Mouse (Mus musculus) C2C12 (cell line): ENCODE results near the gene Gm20388. TPM values are rescaled to one million over a fixed set of nuclear protein-coding genes. Genes with fewer than 3 reads are reported as not detected.

Experiments
- H3K27me3 ChIP-seq: one replicate; pipeline ENCODE4 v1.6.1; 2011; ENCODE audit not compliant: control insufficient read depth, insufficient read depth, insufficient read length
- H3K36me3 ChIP-seq: one replicate; pipeline ENCODE4 v1.6.1; 2011; ENCODE audit not compliant: control insufficient read depth, insufficient read depth
- H3K4me3 ChIP-seq: one replicate; pipeline ENCODE4 v1.5.1; 2011; ENCODE audit warnings: mild to moderate bottlenecking, control low read depth; ENCODE audit not compliant: poor library complexity, insufficient read depth, severe bottlenecking
- H3K79me2 ChIP-seq: one replicate; pipeline ENCODE4 v1.6.1; 2011; ENCODE audit not compliant: control insufficient read depth, insufficient read depth
- H3K79me3 ChIP-seq: one replicate; pipeline ENCODE4 v1.6.1; 2011; ENCODE audit warnings: low read depth, control low read depth
- H3ac ChIP-seq: one replicate; pipeline ENCODE3; 2011; ENCODE audit warnings: low read depth; ENCODE audit not compliant: control insufficient read depth, insufficient read length
- CEBPB ChIP-seq: IDR thresholded peaks from one replicate; pipeline ENCODE4 v1.6.1; 2011; ENCODE audit warnings: low read depth, mild to moderate bottlenecking, control low read depth, moderate library complexity
- CTCF ChIP-seq: IDR thresholded peaks from one replicate; pipeline ENCODE4 v1.5.1; 2011; ENCODE audit not compliant: control insufficient read depth, insufficient read depth, insufficient read length
- FOSL1 ChIP-seq: IDR thresholded peaks from one replicate; pipeline ENCODE4 v1.8.0; 2011; ENCODE audit warnings: mild to moderate bottlenecking, low read length; ENCODE audit not compliant: poor library complexity, insufficient read depth, severe bottlenecking
- MAX ChIP-seq: IDR thresholded peaks from one replicate; pipeline ENCODE4 v1.6.1; 2011; ENCODE audit warnings: mild to moderate bottlenecking, control low read depth
- MYOD1 ChIP-seq: IDR thresholded peaks from one replicate; pipeline ENCODE4 v1.6.1; 2011; ENCODE audit warnings: low read depth; ENCODE audit not compliant: control insufficient read depth, insufficient read length
- MYOG ChIP-seq: IDR thresholded peaks from one replicate; pipeline ENCODE4 v1.6.1; 2011; ENCODE audit not compliant: control insufficient read depth, insufficient read length; ENCODE audit errors: extremely low read depth
- USF1 ChIP-seq: IDR thresholded peaks from one replicate; pipeline ENCODE4 v1.6.1; 2011; ENCODE audit warnings: low read depth, mild to moderate bottlenecking, control low read depth, moderate library complexity
- polyA plus RNA-seq: library from polyadenylated mRNA; unstranded; fragments of >200 nt; fragmentation: generic; extraction: Trizol; gene quantifications from one replicate; pipeline ENCODE4 v1.2.1, GENCODE M21; 2012; ENCODE audit warnings: missing spikeins

The Gm20388 gene
- polyA plus RNA-seq, 1 experiment: 15.0 TPM

GRCm38 (mm10) chr8:120414216-120414615 lies 503.6 kb downstream of the Gm20388 start:
- no peak overlapping the region for H3K4me3 ChIP-seq

DNA sequence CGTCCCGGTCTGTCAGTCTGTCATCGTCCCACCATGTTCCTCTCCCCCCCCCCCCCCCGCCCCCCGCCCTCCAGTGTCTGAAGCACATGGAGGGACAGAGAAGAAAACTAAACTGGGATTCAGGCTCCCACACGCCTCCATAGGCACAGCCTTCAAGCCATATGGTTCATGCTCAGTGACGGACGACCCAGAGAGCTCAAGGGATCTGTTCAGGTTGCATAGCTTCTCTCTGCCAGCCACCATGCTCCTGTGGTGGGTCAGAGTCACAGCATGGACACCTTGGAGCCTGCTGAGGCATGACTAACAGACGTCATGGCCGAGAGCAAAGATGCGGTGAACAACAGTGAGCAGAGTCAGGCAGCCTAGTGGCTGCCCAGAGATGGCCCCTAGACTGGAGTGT lies 504.8 kb downstream of the Gm20388 start:
- H3K79me3 ChIP-seq: no peaks in the 10 kb centered on the region

More at GRCm38 (mm10) chr8:120414216-120414615, 503.6 kb downstream of the Gm20388 start:
- H3K36me3 ChIP-seq: no peaks in the 10 kb centered on the region
- TF ChIP-seq MYOG: no peak
- TF ChIP-seq MYOD1: no peak
- no peak for TF ChIP-seq MAX
- TF ChIP-seq CTCF: no peak
- TF ChIP-seq FOSL1: no peak
- TF ChIP-seq USF1: no peak
- no peak for TF ChIP-seq CEBPB
- no peak overlapping the region for H3ac ChIP-seq
- no peaks in the 10 kb centered on the region for H3K79me3 ChIP-seq
- H3K79me2 ChIP-seq: peaks cover 5% of the 10 kb centered on the region
- no peaks in the 10 kb centered on the region for H3K27me3 ChIP-seq

DNA sequence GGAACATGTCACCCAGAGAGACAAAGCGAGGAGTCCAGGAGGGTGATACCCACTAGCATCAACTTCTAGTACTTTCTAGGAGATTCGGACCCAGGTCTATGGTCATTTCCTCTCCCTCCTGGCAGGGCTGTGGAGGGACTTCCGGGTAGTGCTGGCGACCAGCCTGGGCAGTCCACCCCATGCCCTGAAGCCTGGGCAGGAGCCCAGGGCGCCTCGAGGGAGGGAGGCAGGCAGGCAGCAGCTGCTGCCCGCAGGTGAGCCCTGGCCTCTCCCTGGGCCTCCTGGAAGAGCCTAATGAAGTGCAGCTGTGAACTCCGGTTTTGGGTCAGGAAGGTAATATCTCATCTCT lies 505.5 kb downstream of the Gm20388 start:
- Histone ChIP-seq H3K4me3 (no peak overlapping the region), H3K27me3 (no peaks in the 10 kb centered on the region), H3ac (peak overlapping the region; percentile 34), H3K79me3 (no peaks in the 10 kb centered on the region), H3K79me2 (peaks cover 5% of the 10 kb centered on the region), H3K36me3 (no peaks in the 10 kb centered on the region)
- TF ChIP-seq CTCF (no peak), FOSL1 (no peak), MYOD1 (no peak), MYOG (no peak), CEBPB (no peak), USF1 (no peak), MAX (no peak)

More for the DNA sequence above, 504.8 kb downstream of the Gm20388 start:
- Histone ChIP-seq H3ac (no peak overlapping the region), H3K4me3 (no peak overlapping the region), H3K36me3 (no peaks in the 10 kb centered on the region), H3K79me2 (peaks cover 5% of the 10 kb centered on the region), H3K27me3 (no peaks in the 10 kb centered on the region)
- no peak for TF ChIP-seq CEBPB

DNA sequence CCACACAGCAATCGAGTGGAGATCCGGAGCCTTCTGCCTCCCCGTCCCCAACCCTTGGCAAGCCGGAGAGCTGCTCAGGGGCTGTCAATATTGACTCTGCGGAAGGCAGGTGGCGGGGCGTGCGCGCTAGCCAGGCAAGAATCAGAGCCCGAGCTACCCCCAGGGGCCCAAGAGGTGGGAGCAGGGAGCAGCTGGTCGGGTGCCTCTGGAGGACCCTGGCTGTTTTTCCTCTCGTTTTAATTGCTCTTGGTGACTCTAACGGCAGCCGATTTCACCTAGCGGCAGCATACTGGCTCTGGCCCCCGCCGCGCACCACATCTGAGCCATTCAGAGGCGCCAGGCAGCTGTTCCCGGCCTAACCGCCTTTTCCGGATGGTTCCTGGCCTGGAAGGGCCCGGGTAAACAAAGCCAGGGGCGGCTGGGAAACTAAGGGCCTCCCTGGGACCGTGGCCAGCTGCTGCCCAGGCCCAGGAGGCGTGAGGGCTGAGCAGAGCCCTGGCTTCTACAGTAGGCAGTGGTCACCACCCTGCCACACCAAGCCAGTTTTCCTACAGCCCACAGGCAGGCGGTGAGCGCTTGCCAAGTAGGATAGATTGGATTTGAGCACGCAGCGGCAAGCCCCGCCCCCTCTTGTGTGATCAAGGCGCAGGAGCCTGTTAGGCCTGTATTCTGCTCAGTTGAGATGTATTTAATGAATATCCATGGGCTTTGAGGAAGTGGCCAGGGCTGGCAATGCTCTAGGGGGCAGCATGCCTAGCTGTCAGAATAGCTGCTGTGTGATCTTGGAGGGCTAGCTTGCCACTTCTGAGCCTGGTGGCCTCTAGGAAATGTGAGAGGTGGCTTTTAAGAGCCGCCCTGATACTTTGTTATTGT lies 506.1 kb downstream of the Gm20388 start:
- H3ac ChIP-seq: peak overlapping the region; percentile 34
- TF ChIP-seq MYOD1 (peak; percentile 69), MYOG (no peak)
- H3K79me3 ChIP-seq: no peaks in the 10 kb centered on the region
- H3K4me3 ChIP-seq: no peak overlapping the region
- no peaks in the 10 kb centered on the region for H3K27me3 ChIP-seq
- peaks cover 5% of the 10 kb centered on the region for H3K79me2 ChIP-seq
- H3K36me3 ChIP-seq: no peaks in the 10 kb centered on the region

DNA sequence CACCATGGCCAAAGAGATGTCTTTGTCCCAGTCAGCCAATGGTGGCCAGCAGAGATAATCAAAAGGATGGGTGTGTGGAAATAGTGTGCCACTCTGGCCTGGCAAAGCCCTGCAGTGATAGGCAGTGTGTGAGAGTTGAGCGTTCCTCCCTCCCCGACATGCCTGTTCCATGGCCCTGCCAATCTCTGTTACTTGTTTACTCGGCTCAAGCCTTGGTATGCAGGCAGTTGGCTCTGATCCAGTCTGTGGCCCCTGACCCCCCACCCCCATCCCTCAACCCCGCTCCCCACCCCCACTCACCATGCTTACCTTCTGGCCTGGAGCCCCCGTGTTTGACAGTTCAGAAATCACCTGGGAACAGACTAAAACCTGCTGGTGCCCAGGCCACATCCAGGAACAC lies 507.5 kb downstream of the Gm20388 start:
- Histone ChIP-seq H3K36me3 (no peaks in the 10 kb centered on the region), H3K4me3 (no peak overlapping the region), H3ac (no peak overlapping the region), H3K27me3 (no peaks in the 10 kb centered on the region), H3K79me2 (peaks cover 5% of the 10 kb centered on the region), H3K79me3 (no peaks in the 10 kb centered on the region)
- TF ChIP-seq FOSL1: no peak
- no peak for TF ChIP-seq MAX
- no peak for TF ChIP-seq MYOG
- TF ChIP-seq CEBPB: no peak
- no peak for TF ChIP-seq USF1
- no peak for TF ChIP-seq MYOD1
- no peak for TF ChIP-seq CTCF

GRCm38 (mm10) chr8:120419675-120420074 lies 509.0 kb downstream of the Gm20388 start:
- TF ChIP-seq MAX: no peak
- no peak for TF ChIP-seq FOSL1
- TF ChIP-seq MYOG: no peak
- TF ChIP-seq MYOD1: no peak
- TF ChIP-seq CEBPB: no peak
- no peak for TF ChIP-seq CTCF
- TF ChIP-seq USF1: no peak
- Histone ChIP-seq H3K4me3 (no peak overlapping the region), H3K36me3 (no peaks in the 10 kb centered on the region), H3ac (no peak overlapping the region), H3K79me2 (peaks cover 5% of the 10 kb centered on the region), H3K79me3 (no peaks in the 10 kb centered on the region), H3K27me3 (no peaks in the 10 kb centered on the region)
